16 mouse cellular contexts compared by ENCODE assay signal in genomic region chr1:64826348-64827103, GRCm38 (mm10).
DNase-seq lines count a peak whose midpoint lies in the region; ATAC-seq and TF ChIP-seq lines count a peak whose summit lies in the region.
"Had no signal": no experiment of that assay in that cellular context is flagged by ENCODE, and none has a peak within 500 bp of the region (broad histone marks: within the 10 kb centered on the region; RNA-seq: fewer than 3 reads in every experiment).

No protein-coding gene starts in this region.

- peaks cover 10% of the 10 kb centered on the region; the same call in 1 of the 2 replicates for H3K4me1 ChIP-seq in intestine, embryonic 14.5 days (replicated peaks; ENCODE audit: control insufficient read depth, insufficient read depth, low read length)
- H3K4me1 ChIP-seq in intestine, postnatal 0 days (replicated peaks; ENCODE audit: control insufficient read depth, insufficient read depth, low read length) = 0 out of 2 replicates have a peak, but pooled peaks cover 6% of the 10 kb centered on the region
- peaks cover 10% of the 10 kb centered on the region for H3K4me1 ChIP-seq in embryonic fibroblast, embryonic 13.5 days (ENCODE audit: control insufficient read depth, insufficient read depth, low read length)
- peaks cover 9% of the 10 kb centered on the region; the same call in 1 of the 2 replicates for H3K4me1 ChIP-seq in kidney, postnatal 0 days (replicated peaks; ENCODE audit: insufficient read depth, low read length)
- H3K4me1 ChIP-seq: forebrain, embryonic 13.5 days; neural tube, embryonic 13.5 days had no signal

- H3K4me2 ChIP-seq in intestine, embryonic 14.5 days (ENCODE audit: low read length) = no peak overlapping the region
- H3K4me2 ChIP-seq in intestine, postnatal 0 days (replicated peaks; ENCODE audit: low read depth) = no peak overlapping the region
- H3K4me2 ChIP-seq in kidney, postnatal 0 days (ENCODE audit: low read length) = no peak overlapping the region
- H3K4me2 ChIP-seq: forebrain, embryonic 13.5 days; heart, embryonic 13.5 days; limb, embryonic 15.5 days; neural tube, embryonic 13.5 days had no signal

- H3ac ChIP-seq in C2C12 (ENCODE audit: control insufficient read depth, insufficient read length, low read depth) = no peak overlapping the region

- intact Hi-C loops in heart, postnatal 25 days (cut with DNase I) = no loop called here

- H3K27ac ChIP-seq in intestine, embryonic 14.5 days (ENCODE audit: low read depth) = no peak overlapping the region
- H3K27ac ChIP-seq in intestine, postnatal 0 days (ENCODE audit: low read depth, low read length) = no peak overlapping the region
- H3K27ac ChIP-seq in embryonic fibroblast, embryonic 13.5 days (ENCODE audit: insufficient read depth, low read length) = peak overlapping the region; percentile 87
- H3K27ac ChIP-seq in kidney, postnatal 0 days = no peak overlapping the region
- H3K27ac ChIP-seq: forebrain, embryonic 13.5 days; heart, embryonic 13.5 days; limb, embryonic 15.5 days; neural tube, embryonic 13.5 days had no signal

- H3K79me2 ChIP-seq in C2C12 (ENCODE audit: control insufficient read depth, insufficient read depth) = no peaks in the 10 kb centered on the region

- H3K36me3 ChIP-seq in intestine, embryonic 14.5 days (ENCODE audit: control insufficient read depth, insufficient read depth, low read length) = no peaks in the 10 kb centered on the region
- H3K36me3 ChIP-seq in intestine, postnatal 0 days (ENCODE audit: control insufficient read depth, insufficient read depth) = no peaks in the 10 kb centered on the region
- H3K36me3 ChIP-seq in C2C12 (ENCODE audit: control insufficient read depth, insufficient read depth) = no peaks in the 10 kb centered on the region
- H3K36me3 ChIP-seq in kidney, postnatal 0 days (ENCODE audit: insufficient read depth, low read length) = no peaks in the 10 kb centered on the region
- H3K36me3 ChIP-seq: heart, embryonic 13.5 days; limb, embryonic 15.5 days; neural tube, embryonic 13.5 days had no signal

- DNase-seq in intestine, embryonic 14.5 days (ENCODE audit: low spot score) = no peak
- DNase-seq in kidney, postnatal 0 days (ENCODE audit: low spot score) = peak; percentile 69
- no peak for DNase-seq in urinary bladder, postnatal 10 days (ENCODE audit: low spot score)
- DNase-seq in layer of hippocampus, adult 9-11 months = no peak
- DNase-seq in heart, postnatal 25 days (ENCODE audit: low spot score) = no peak
- DNase-seq: cerebellum, adult 8-10 months; lung, adult 18-20 months; spleen, adult 18-20 months had no signal

- H3K27me3 ChIP-seq in intestine, embryonic 14.5 days (replicated peaks; ENCODE audit: control insufficient read depth, insufficient read depth, low read length) = no peaks in the 10 kb centered on the region
- no peaks in the 10 kb centered on the region for H3K27me3 ChIP-seq in intestine, postnatal 0 days (replicated peaks; ENCODE audit: control insufficient read depth, insufficient read depth, low read length)
- no peaks in the 10 kb centered on the region for H3K27me3 ChIP-seq in C2C12 (ENCODE audit: control insufficient read depth, insufficient read depth, insufficient read length)
- no peaks in the 10 kb centered on the region for H3K27me3 ChIP-seq in kidney, postnatal 0 days (ENCODE audit: insufficient read depth, low read length)
- H3K27me3 ChIP-seq: forebrain, embryonic 13.5 days; heart, embryonic 13.5 days; limb, embryonic 15.5 days; neural tube, embryonic 13.5 days had no signal

- H3K9ac ChIP-seq in intestine, embryonic 14.5 days (ENCODE audit: low read length) = no peak overlapping the region
- H3K9ac ChIP-seq in intestine, postnatal 0 days (ENCODE audit: low read depth, low read length) = no peak overlapping the region
- no peak overlapping the region for H3K9ac ChIP-seq in kidney, postnatal 0 days (ENCODE audit: low read depth, low read length)
- H3K9ac ChIP-seq: forebrain, embryonic 13.5 days; heart, embryonic 13.5 days; limb, embryonic 15.5 days; neural tube, embryonic 13.5 days had no signal

- no peaks in the 10 kb centered on the region for H3K9me3 ChIP-seq in intestine, embryonic 14.5 days (ENCODE audit: control insufficient read depth, low read length)
- H3K9me3 ChIP-seq in intestine, postnatal 0 days (ENCODE audit: control insufficient read depth) = no peaks in the 10 kb centered on the region
- H3K9me3 ChIP-seq in kidney, postnatal 0 days (replicated peaks; ENCODE audit: low read length) = no peaks in the 10 kb centered on the region
- H3K9me3 ChIP-seq: forebrain, embryonic 13.5 days; heart, embryonic 13.5 days; limb, embryonic 15.5 days; neural tube, embryonic 13.5 days had no signal

- H3K4me3 ChIP-seq in intestine, embryonic 14.5 days (ENCODE audit: low read depth, low read length) = no peak overlapping the region
- H3K4me3 ChIP-seq in intestine, postnatal 0 days (ENCODE audit: low read depth, low read length) = no peak overlapping the region
- no peak overlapping the region for H3K4me3 ChIP-seq in C2C12 (ENCODE audit: insufficient read depth, poor library complexity, severe bottlenecking)
- H3K4me3 ChIP-seq in embryonic fibroblast, embryonic 13.5 days (ENCODE audit: insufficient read depth, low read length) = no peak overlapping the region
- H3K4me3 ChIP-seq in kidney, postnatal 0 days (replicated peaks; ENCODE audit: low read depth, low read length) = no peak overlapping the region
- H3K4me3 ChIP-seq: forebrain, embryonic 13.5 days; heart, embryonic 13.5 days; limb, embryonic 15.5 days; neural tube, embryonic 13.5 days had no signal

- no peak for TF ChIP-seq POLR2A in embryonic fibroblast, embryonic 13.5 days (IDR thresholded peaks at IDR 0.05; ENCODE audit: low read depth, low read length)

- H3K79me3 ChIP-seq in C2C12 (ENCODE audit: low read depth) = no peaks in the 10 kb centered on the region

- WGBS in intestine, embryonic 14.5 days = 45% methylated on average over 6 of the region's 6 CpGs
- 38% methylated on average over 6 of the region's 6 CpGs for WGBS in intestine, postnatal 0 days
- 51% methylated on average over 6 of the region's 6 CpGs for WGBS in kidney, postnatal 0 days

- no peak for TF ChIP-seq CTCF in intestine, postnatal 0 days (IDR thresholded peaks at IDR 0.05; ENCODE audit: low read depth)
- TF ChIP-seq CTCF in C2C12 (IDR thresholded peaks at IDR 0.05; ENCODE audit: control insufficient read depth, insufficient read depth, insufficient read length) = no peak
- no peak for TF ChIP-seq CTCF in embryonic fibroblast, embryonic 13.5 days (IDR thresholded peaks at IDR 0.05; ENCODE audit: borderline replicate concordance, insufficient read depth, low read length)
- TF ChIP-seq CTCF in kidney, postnatal 0 days (IDR thresholded peaks at IDR 0.05; ENCODE audit: low read depth) = no peak

- ATAC-seq in intestine, embryonic 14.5 days (replicated peaks; ENCODE audit: low FRiP score, low TSS enrichment, low read depth) = 0 out of 2 replicates have a peak, but pooled peaks have one; percentile 49
- no peak for ATAC-seq in intestine, postnatal 0 days
- no peak; the same call in 1 of the 2 replicates for ATAC-seq in kidney, postnatal 0 days (replicated peaks; ENCODE audit: low FRiP score, low read depth)
- ATAC-seq: CD4-positive, CD25-positive, alpha-beta regulatory T cell, adult 4 months; forebrain, embryonic 13.5 days had no signal

TF ChIP-seq in C2C12, 6 proteins besides CTCF, POLR2A, EP300 and RAD21:
- TF ChIP-seq USF1 (IDR thresholded peaks at IDR 0.05; ENCODE audit: low read depth) (peak; percentile 81), CEBPB (IDR thresholded peaks at IDR 0.05; ENCODE audit: low read depth) (no peak), MAX (IDR thresholded peaks at IDR 0.05) (no peak), MYOD1 (IDR thresholded peaks at IDR 0.05; ENCODE audit: control insufficient read depth, insufficient read length, low read depth) (peak; percentile 72), MYOG (IDR thresholded peaks at IDR 0.05; ENCODE audit: control insufficient read depth, extremely low read depth, insufficient read length) (no peak)
